Mouse (Mus musculus): Measurements from ENCODE around the gene Upp2. TPM values are rescaled to one million over a fixed set of nuclear protein-coding genes. Genes with fewer than 3 reads are reported as not detected.

The Upp2 gene
- polyA plus RNA-seq, 1 experiment: 18.8 TPM

DNA sequence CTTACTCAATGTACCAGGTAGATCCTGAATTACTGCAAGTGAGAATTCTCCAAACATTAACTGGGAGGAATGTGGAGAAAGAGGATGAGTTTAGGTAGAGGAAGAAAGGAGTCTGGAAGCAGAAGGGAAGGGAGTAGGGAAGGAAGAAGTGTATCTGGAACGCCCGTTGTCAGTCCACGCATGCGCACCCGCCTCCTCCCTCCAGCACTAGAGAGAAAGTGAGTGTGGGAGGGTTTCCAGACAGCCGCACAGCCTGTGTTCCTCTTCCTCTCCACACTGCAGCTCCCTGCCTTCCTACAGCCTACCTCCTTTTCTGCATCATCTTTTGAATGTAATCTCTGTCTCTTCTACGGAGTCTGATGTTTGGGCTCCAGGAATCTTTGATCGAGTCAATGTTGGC, 198.0 kb downstream of the Upp2 start:
- H3K4me1 ChIP-seq (ENCODE audit: control insufficient read depth, insufficient read depth, insufficient read length, low read length): no peaks in the 10 kb centered on the region
- H3K27ac ChIP-seq (replicated peaks; ENCODE audit: low read depth, low read length): no peak overlapping the region
- H3K4me3 ChIP-seq (ENCODE audit: insufficient read depth, low read depth, low read length): no peak overlapping the region

- H3K4me3 ChIP-seq (ENCODE audit: insufficient read depth, low read depth, low read length): no peak overlapping the region
- no peaks in the 10 kb centered on the region for H3K4me1 ChIP-seq (ENCODE audit: control insufficient read depth, insufficient read depth, insufficient read length, low read length)
- no peak overlapping the region for H3K27ac ChIP-seq (replicated peaks; ENCODE audit: low read depth, low read length)
These were observed 206.7 kb downstream of the Upp2 start for GRCm38 (mm10) chr2:58773833-58774232.

GRCm38 (mm10) chr2:58778986-58779495, 211.9 kb downstream of the Upp2 start:
- no peaks in the 10 kb centered on the region for H3K4me1 ChIP-seq (ENCODE audit: control insufficient read depth, insufficient read depth, insufficient read length, low read length)
- no peak overlapping the region for H3K4me3 ChIP-seq (ENCODE audit: insufficient read depth, low read depth, low read length)
- no peak overlapping the region for H3K27ac ChIP-seq (replicated peaks; ENCODE audit: low read depth, low read length)

DNA sequence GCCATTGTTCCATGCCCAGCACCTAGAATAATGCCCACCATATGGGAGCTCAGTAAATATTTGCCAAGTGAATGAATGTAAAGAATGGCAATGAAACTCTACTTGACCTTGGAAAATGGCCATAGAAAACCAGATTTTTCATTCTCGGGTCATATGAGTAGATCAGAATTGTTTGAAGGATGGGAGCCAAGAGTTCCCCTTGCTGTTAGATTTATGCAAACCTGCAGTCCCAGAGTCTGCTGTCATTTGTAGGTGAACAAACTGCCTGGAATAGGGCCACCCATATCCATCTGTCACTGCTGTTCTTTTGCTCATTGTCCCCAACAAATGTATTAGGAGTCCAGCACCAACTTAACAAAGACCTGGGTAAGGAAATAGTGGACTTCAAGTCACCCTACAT, 216.4 kb downstream of the Upp2 start:
- Histone ChIP-seq H3K4me3 (ENCODE audit: insufficient read depth, low read depth, low read length) (no peak overlapping the region), H3K27ac (replicated peaks; ENCODE audit: low read depth, low read length) (no peak overlapping the region)

GRCm38 (mm10) chr2:58786177-58786576, 219.1 kb downstream of the Upp2 start:
- Histone ChIP-seq H3K27ac (replicated peaks; ENCODE audit: low read depth, low read length) (no peak overlapping the region), H3K4me3 (ENCODE audit: insufficient read depth, low read depth, low read length) (no peak overlapping the region), H3K4me1 (ENCODE audit: control insufficient read depth, insufficient read depth, insufficient read length, low read length) (no peaks in the 10 kb centered on the region)

More for the DNA sequence above, 216.4 kb downstream of the Upp2 start:
- no peaks in the 10 kb centered on the region for H3K4me1 ChIP-seq (ENCODE audit: control insufficient read depth, insufficient read depth, insufficient read length, low read length)

DNA sequence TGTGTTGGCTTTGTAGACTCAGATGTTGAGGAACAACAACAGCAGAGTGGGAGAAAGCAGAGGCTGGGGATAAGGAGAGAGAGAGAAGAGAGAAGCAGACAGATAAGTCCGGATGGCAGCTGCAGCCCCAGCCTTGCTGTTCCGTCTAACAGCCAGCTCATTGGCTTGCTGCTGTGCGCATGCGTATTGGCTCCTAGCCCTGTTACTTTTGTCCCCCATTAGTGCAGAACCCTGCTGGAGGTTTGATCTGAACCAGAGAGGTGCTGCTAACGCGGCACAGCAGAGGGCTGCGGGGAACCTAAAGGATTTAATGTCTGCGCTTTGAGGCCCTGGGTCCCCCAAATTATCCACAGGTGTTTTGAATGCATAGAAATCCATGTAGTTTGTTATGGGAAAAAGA, 219.6 kb downstream of the Upp2 start:
- no peak overlapping the region for H3K4me3 ChIP-seq (ENCODE audit: insufficient read depth, low read depth, low read length)
- H3K4me1 ChIP-seq (ENCODE audit: control insufficient read depth, insufficient read depth, insufficient read length, low read length): no peaks in the 10 kb centered on the region
- H3K27ac ChIP-seq (replicated peaks; ENCODE audit: low read depth, low read length): no peak overlapping the region

GRCm38 (mm10) chr2:58787360-58787759, 220.3 kb downstream of the Upp2 start:
- no peak overlapping the region for H3K27ac ChIP-seq (replicated peaks; ENCODE audit: low read depth, low read length)
- H3K4me1 ChIP-seq (ENCODE audit: control insufficient read depth, insufficient read depth, insufficient read length, low read length): no peaks in the 10 kb centered on the region
- no peak overlapping the region for H3K4me3 ChIP-seq (ENCODE audit: insufficient read depth, low read depth, low read length)

DNA sequence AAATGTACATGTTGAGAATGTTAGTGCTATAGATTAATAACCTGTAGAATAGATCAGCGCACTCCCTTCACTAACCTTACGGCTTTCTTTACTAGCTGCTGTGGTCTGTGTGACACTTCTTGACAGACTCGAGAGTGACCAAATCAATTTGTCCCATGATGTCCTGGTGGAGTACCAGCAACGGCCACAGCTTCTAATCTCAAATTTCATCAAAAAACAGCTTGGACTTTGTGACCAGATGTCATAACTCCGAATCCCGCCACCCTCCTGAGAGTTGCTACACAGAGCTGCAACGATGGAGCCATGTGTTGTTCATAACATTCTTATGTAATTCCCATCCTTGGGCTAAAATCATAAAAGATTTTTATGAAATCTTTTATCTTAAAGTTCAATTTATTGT, 222.8 kb downstream of the Upp2 start:
- no peaks in the 10 kb centered on the region for H3K4me1 ChIP-seq (ENCODE audit: control insufficient read depth, insufficient read depth, insufficient read length, low read length)
- H3K27ac ChIP-seq (replicated peaks; ENCODE audit: low read depth, low read length): no peak overlapping the region
- H3K4me3 ChIP-seq (ENCODE audit: insufficient read depth, low read depth, low read length): no peak overlapping the region

DNA sequence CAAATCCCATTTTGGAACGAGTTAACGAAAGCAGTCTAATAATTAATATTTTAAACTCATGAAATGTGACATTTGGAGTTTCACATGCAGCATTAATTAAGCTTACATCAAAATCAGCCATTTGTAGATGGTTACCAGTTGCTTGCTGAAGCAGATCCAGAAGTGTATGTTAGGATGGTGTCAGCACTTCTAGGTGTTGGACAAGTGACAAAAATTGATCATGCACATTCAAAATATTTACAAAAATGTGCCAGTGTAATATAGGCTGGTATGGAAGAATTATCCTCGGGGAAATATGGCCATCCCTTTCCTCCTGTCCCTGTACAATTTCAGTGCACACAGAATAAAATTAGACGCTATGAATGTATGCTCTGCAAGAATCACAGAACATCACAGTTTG, 223.3 kb downstream of the Upp2 start:
- Histone ChIP-seq H3K4me1 (ENCODE audit: control insufficient read depth, insufficient read depth, insufficient read length, low read length) (no peaks in the 10 kb centered on the region), H3K4me3 (ENCODE audit: insufficient read depth, low read depth, low read length) (no peak overlapping the region), H3K27ac (replicated peaks; ENCODE audit: low read depth, low read length) (no peak overlapping the region)

GRCm38 (mm10) chr2:58794489-58794888, 227.4 kb downstream of the Upp2 start:
- Histone ChIP-seq H3K27ac (replicated peaks; ENCODE audit: low read depth, low read length) (no peak overlapping the region), H3K4me3 (ENCODE audit: insufficient read depth, low read depth, low read length) (no peak overlapping the region), H3K4me1 (ENCODE audit: control insufficient read depth, insufficient read depth, insufficient read length, low read length) (no peaks in the 10 kb centered on the region)

DNA sequence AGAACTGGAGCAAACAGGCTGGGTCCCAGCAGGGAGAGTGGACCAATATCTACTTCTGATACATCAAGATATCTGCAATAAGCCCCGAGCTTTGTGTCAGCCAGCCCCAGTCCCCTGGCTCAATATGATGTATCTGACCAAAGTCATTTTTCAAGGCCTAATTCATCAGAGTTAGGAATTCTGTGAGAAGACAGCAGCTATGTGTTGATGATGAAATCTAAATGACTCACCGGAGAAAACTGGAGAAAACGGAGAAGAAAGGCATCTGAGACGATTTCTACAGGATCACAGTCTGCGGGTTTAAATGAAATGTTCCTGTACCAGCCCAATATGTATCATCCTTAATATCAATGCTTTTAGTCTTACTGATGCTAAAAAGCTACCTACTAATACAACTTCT, 228.3 kb downstream of the Upp2 start:
- Histone ChIP-seq H3K27ac (replicated peaks; ENCODE audit: low read depth, low read length) (no peak overlapping the region), H3K4me3 (ENCODE audit: insufficient read depth, low read depth, low read length) (no peak overlapping the region), H3K4me1 (ENCODE audit: control insufficient read depth, insufficient read depth, insufficient read length, low read length) (no peaks in the 10 kb centered on the region)

DNA sequence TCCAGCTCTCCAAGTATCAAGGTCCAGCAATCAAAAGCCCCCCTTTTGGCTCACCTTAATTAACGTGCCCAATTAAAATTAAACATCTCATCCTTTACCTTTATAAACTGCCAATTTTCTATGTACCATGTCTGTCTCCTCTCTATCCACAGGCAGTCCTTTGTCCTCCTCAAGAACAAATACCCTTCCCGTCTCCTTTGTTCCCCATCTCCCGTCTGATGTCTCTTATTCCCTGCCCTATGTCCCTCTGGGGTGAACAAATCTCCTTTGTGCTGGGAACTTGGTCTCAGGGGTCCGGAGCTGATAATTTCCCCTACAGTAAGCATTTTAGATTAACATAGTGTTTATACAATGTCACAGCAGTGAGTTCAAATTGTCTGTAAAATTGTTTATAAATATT, 230.4 kb downstream of the Upp2 start:
- Histone ChIP-seq H3K4me1 (ENCODE audit: control insufficient read depth, insufficient read depth, insufficient read length, low read length) (no peaks in the 10 kb centered on the region), H3K27ac (replicated peaks; ENCODE audit: low read depth, low read length) (no peak overlapping the region), H3K4me3 (ENCODE audit: insufficient read depth, low read depth, low read length) (no peak overlapping the region)

GRCm38 (mm10) chr2:58799126-58799525, 232.0 kb downstream of the Upp2 start:
- Histone ChIP-seq H3K4me1 (ENCODE audit: control insufficient read depth, insufficient read depth, insufficient read length, low read length) (no peaks in the 10 kb centered on the region), H3K4me3 (ENCODE audit: insufficient read depth, low read depth, low read length) (no peak overlapping the region), H3K27ac (replicated peaks; ENCODE audit: low read depth, low read length) (no peak overlapping the region)

DNA sequence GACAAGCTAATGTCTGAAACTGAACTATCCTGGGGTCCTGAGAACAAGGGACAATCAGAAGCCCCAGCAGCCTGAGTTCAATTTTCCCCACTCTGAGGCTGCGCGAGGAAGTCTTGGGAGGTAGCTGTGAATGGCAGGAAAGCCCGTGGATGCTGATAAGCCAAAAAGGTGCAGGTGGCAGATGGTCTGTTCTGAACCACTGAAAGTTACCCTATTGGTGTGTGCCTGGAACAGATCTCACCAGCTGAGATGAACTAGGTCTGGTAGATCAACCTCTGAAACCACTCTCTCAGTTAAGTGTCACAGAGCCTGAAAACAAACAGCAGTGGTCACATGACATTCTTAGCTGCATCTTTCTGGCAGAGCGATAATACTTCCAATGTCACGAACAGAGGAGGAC, 232.5 kb downstream of the Upp2 start:
- Histone ChIP-seq H3K4me1 (ENCODE audit: control insufficient read depth, insufficient read depth, insufficient read length, low read length) (no peaks in the 10 kb centered on the region), H3K27ac (replicated peaks; ENCODE audit: low read depth, low read length) (no peak overlapping the region), H3K4me3 (ENCODE audit: insufficient read depth, low read depth, low read length) (no peak overlapping the region)

DNA sequence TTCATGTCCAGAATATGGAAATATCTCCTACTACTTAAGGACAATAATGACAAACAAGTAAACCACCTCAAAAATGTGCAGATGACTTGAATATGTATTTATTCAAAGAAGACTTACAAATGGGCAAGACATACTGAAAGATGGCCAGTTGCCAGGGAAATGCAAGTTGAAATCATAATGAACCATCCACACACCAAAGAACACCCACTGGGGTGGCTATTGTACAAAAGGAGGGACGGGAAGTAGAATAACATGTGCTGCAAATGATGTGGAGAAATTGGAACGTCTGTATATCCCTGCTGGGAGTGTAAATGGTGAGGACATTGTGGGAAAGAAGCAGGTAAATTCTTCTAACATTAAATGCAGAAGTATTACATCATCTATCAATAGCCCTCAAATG, 245.8 kb downstream of the Upp2 start:
- Histone ChIP-seq H3K4me3 (ENCODE audit: insufficient read depth, low read depth, low read length) (no peak overlapping the region), H3K4me1 (ENCODE audit: control insufficient read depth, insufficient read depth, insufficient read length, low read length) (no peaks in the 10 kb centered on the region), H3K27ac (replicated peaks; ENCODE audit: low read depth, low read length) (no peak overlapping the region)

GRCm38 (mm10) chr2:58828910-58829600, 262.0 kb downstream of the Upp2 start:
- no peaks in the 10 kb centered on the region for H3K4me1 ChIP-seq (ENCODE audit: control insufficient read depth, insufficient read depth, insufficient read length, low read length)
- no peak overlapping the region for H3K4me3 ChIP-seq (ENCODE audit: insufficient read depth, low read depth, low read length)
- H3K27ac ChIP-seq (replicated peaks; ENCODE audit: low read depth, low read length): no peak overlapping the region

Data from brown adipose tissue, adult 24 weeks (tissue).